Mouse (Mus musculus): ENCODE measurements around the gene Cxcl12.

- no peak for TF ChIP-seq POLR2A (IDR thresholded peaks at IDR 0.05; ENCODE audit: low read depth, low read length)
- TF ChIP-seq CTCF (IDR thresholded peaks at IDR 0.05; ENCODE audit: extremely low read depth, insufficient read length, insufficient replicate concordance, low read depth, low read length) = no peak
These were observed 22.1 kb downstream of the Cxcl12 start for GRCm38 (mm10) chr6:117190453-117190852.

All from small intestine, adult 2 months (tissue).